Mouse (Mus musculus) liver, postnatal 0 days (tissue): ENCODE data around the gene Dnajc5. TPM values are rescaled to one million over a fixed set of nuclear protein-coding genes. Genes with fewer than 3 reads are reported as not detected.

Experiments used
- ATAC-seq: fragments of 200-750 bp; cut with Nextera tagmentation; 2 replicates; pipeline ENCODE4 v1.8.0; 2017; ENCODE audit warnings: mild to moderate bottlenecking, moderate library complexity
- DNase-seq: peaks from one replicate; pipeline ENCODE4 v3.0.0-alpha.2; 2016
- H3K27ac ChIP-seq: fragments of 300-500 bp; sonication (generic); 2 replicates; pipeline ENCODE4 v1.5.1; 2014; ENCODE audit warnings: antibody characterized with exemption, moderate library complexity, mild to moderate bottlenecking, low read depth
- H3K27me3 ChIP-seq: fragments of 300-500 bp; sonication (generic); 2 replicates; pipeline ENCODE4 v1.6.1; 2014; ENCODE audit warnings: low read length, control low read depth, mixed read lengths; ENCODE audit not compliant: insufficient read depth
- H3K36me3 ChIP-seq: fragments of 300-500 bp; sonication (generic); replicated peaks from 2 replicates; pipeline ENCODE4 v1.6.1; 2014; ENCODE audit warnings: mild to moderate bottlenecking, control low read depth, low read length, moderate library complexity, mixed read lengths; ENCODE audit not compliant: insufficient read depth
- H3K4me1 ChIP-seq: fragments of 300-500 bp; sonication (generic); 2 replicates; pipeline ENCODE4 v1.6.1; 2014; ENCODE audit warnings: antibody characterized with exemption, mild to moderate bottlenecking, control low read depth; ENCODE audit not compliant: insufficient read depth
- H3K4me2 ChIP-seq: fragments of 300-500 bp; sonication (generic); 2 replicates; pipeline ENCODE4 v1.6.1; 2014; ENCODE audit warnings: low read depth, mild to moderate bottlenecking, low read length, moderate library complexity, mixed read lengths
- H3K4me3 ChIP-seq: fragments of 300-500 bp; sonication (generic); 2 replicates; pipeline ENCODE4 v1.5.1; 2014; ENCODE audit warnings: low read depth, low read length
- H3K9ac ChIP-seq: fragments of 300-500 bp; sonication (generic); replicated peaks from 2 replicates; pipeline ENCODE4 v1.6.1; 2014; ENCODE audit warnings: mild to moderate bottlenecking, moderate library complexity
- H3K9me3 ChIP-seq: fragments of 300-500 bp; sonication (generic); 2 replicates; pipeline ENCODE4 v1.6.1; 2016; ENCODE audit warnings: mild to moderate bottlenecking, control low read depth, low read length, mixed read lengths
- CTCF ChIP-seq: sonication (generic); IDR thresholded peaks from 2 replicates; pipeline ENCODE4 v1.5.1; 2016; ENCODE audit warnings: antibody characterized with exemption, low read depth
- EP300 ChIP-seq: IDR thresholded peaks from 2 replicates; pipeline ENCODE4 v1.6.1; 2016; ENCODE audit warnings: antibody characterized with exemption, low read depth, mild to moderate bottlenecking
- WGBS: fragments of 180-500 bp; shearing (Covaris S2); extraction: QIAGEN DNeasy Blood & Tissue Kit; methylation state at CpG from one replicate; pipeline ENCODE4 v1.1.7; 2014; ENCODE audit not compliant: insufficient replicate concordance; 5-methylcytosine and 5-hydroxymethylcytosine counted together
- polyA plus RNA-seq: library from polyadenylated mRNA; unstranded; fragments of >200 nt; fragmentation: Nextera tagmentation; extraction: Ambion mirVana; gene quantifications from 2 replicates; pipeline ENCODE4 v1.2.1, GENCODE M21; 2015

The Dnajc5 gene
- polyA plus RNA-seq, 1 experiment from 2014 or later = 24.7 TPM

GRCm38 (mm10) chr2:181546142-181546541 lies 25.9 kb downstream of the Dnajc5 start:
- 68% methylated on average over 7 of the region's 7 CpGs for WGBS
- no peaks in the 10 kb centered on the region for H3K9me3 ChIP-seq
- no peak overlapping the region for H3K4me2 ChIP-seq
- DNase-seq = no peak
- no peak overlapping the region for H3K4me3 ChIP-seq
- TF ChIP-seq CTCF (no peak), EP300 (no peak)
- no peak overlapping the region for H3K9ac ChIP-seq
- ATAC-seq = 0 out of 2 replicates have a peak, but pooled peaks have one; percentile 29
- H3K27ac ChIP-seq = no peak overlapping the region
- H3K4me1 ChIP-seq = no peaks in the 10 kb centered on the region
- peaks cover 55% of the 10 kb centered on the region for H3K36me3 ChIP-seq
- no peaks in the 10 kb centered on the region for H3K27me3 ChIP-seq

- H3K27me3 ChIP-seq = no peaks in the 10 kb centered on the region
- no peak overlapping the region for H3K4me2 ChIP-seq
- no peak overlapping the region for H3K27ac ChIP-seq
- H3K4me1 ChIP-seq = no peaks in the 10 kb centered on the region
- 38% methylated on average over 1 of the region's 1 CpGs for WGBS
- ATAC-seq (no peak), DNase-seq (no peak)
- H3K9me3 ChIP-seq = no peaks in the 10 kb centered on the region
- H3K9ac ChIP-seq = no peak overlapping the region; the same call in 1 of the 2 replicates
- H3K36me3 ChIP-seq = peaks cover 71% of the 10 kb centered on the region
- H3K4me3 ChIP-seq = no peak overlapping the region
- no peak for TF ChIP-seq CTCF
- no peak for TF ChIP-seq EP300
Observed at GRCm38 (mm10) chr2:181548227-181548626, 27.9 kb downstream of the Dnajc5 start.

- ATAC-seq = no peak
- H3K27ac ChIP-seq = no peak overlapping the region
- no peaks in the 10 kb centered on the region for H3K27me3 ChIP-seq
- TF ChIP-seq CTCF (no peak), EP300 (no peak)
- H3K4me3 ChIP-seq = no peak overlapping the region
- WGBS = 84% methylated on average over 5 of the region's 5 CpGs
- DNase-seq = no peak
- H3K4me1 ChIP-seq = no peaks in the 10 kb centered on the region
- H3K9me3 ChIP-seq = no peaks in the 10 kb centered on the region
- H3K36me3 ChIP-seq = peaks cover 71% of the 10 kb centered on the region
- H3K4me2 ChIP-seq = no peak overlapping the region
- H3K9ac ChIP-seq = no peak overlapping the region
Observed at GRCm38 (mm10) chr2:181548682-181549081, 28.4 kb downstream of the Dnajc5 start.

- Histone ChIP-seq H3K4me2 (no peak overlapping the region), H3K36me3 (peaks cover 67% of the 10 kb centered on the region), H3K9ac (no peak overlapping the region), H3K27me3 (no peaks in the 10 kb centered on the region), H3K9me3 (no peaks in the 10 kb centered on the region), H3K27ac (no peak overlapping the region), H3K4me1 (no peaks in the 10 kb centered on the region), H3K4me3 (no peak overlapping the region)
- ATAC-seq = no peak
- 95% methylated on average over 2 of the region's 2 CpGs for WGBS
- TF ChIP-seq EP300 (no peak), CTCF (no peak)
- DNase-seq = no peak
Observed at GRCm38 (mm10) chr2:181550233-181550632, 29.9 kb downstream of the Dnajc5 start.

- no peaks in the 10 kb centered on the region for H3K27me3 ChIP-seq
- peaks cover 40% of the 10 kb centered on the region for H3K36me3 ChIP-seq
- H3K4me3 ChIP-seq = no peak overlapping the region
- H3K4me1 ChIP-seq = no peaks in the 10 kb centered on the region
- DNase-seq = no peak
- no peak for TF ChIP-seq CTCF
- no peak for TF ChIP-seq EP300
- no peaks in the 10 kb centered on the region for H3K9me3 ChIP-seq
- no peak overlapping the region for H3K4me2 ChIP-seq
- H3K9ac ChIP-seq = no peak overlapping the region
- H3K27ac ChIP-seq = peak overlapping the region; percentile 45
- peak; percentile 63 for ATAC-seq
Observed at GRCm38 (mm10) chr2:181553772-181554171, 33.5 kb downstream of the Dnajc5 start.

GRCm38 (mm10) chr2:181567338-181567737 lies 47.1 kb downstream of the Dnajc5 start:
- H3K27me3 ChIP-seq = no peaks in the 10 kb centered on the region
- no peak overlapping the region for H3K4me2 ChIP-seq
- no peak overlapping the region for H3K27ac ChIP-seq
- DNase-seq = no peak
- H3K36me3 ChIP-seq = peaks cover 14% of the 10 kb centered on the region
- TF ChIP-seq CTCF (no peak), EP300 (no peak)
- no peak for ATAC-seq
- 86% methylated on average over 3 of the region's 3 CpGs for WGBS
- no peak overlapping the region for H3K4me3 ChIP-seq
- H3K9ac ChIP-seq = no peak overlapping the region
- H3K9me3 ChIP-seq = no peaks in the 10 kb centered on the region
- H3K4me1 ChIP-seq = peaks cover 8% of the 10 kb centered on the region
